Comparison of ENCODE assay signal across 24 mouse cellular contexts in the genomic region with DNA sequence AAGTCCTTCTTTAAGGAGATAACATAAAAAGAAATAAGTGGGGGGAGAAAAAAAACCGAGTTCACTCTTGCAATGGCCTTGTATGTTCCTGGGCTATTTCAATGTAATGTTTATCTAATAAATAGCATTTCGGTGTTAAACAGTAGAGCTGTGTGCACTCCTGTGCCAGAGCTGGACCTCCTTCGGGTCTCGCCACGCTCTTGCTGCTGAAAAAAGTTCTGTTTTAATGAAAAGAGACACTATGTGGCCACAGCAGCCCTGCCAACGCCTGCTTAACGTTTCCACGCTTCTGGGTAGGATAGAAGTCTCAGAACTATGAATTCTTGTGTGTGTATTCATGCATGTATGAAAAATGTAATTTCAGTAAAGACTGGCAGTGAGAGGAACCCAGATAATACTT. TPM values are rescaled to one million over a fixed set of nuclear protein-coding genes. Genes with fewer than 3 reads are reported as not detected.
A peak's percentile ranks its signal among the peaks of the same experiment; 100 is the strongest.
DNase-seq lines count a peak whose midpoint lies in the region; ATAC-seq lines count a peak whose summit lies in the region.
"Had no signal": no experiment of that assay in that cellular context is flagged by ENCODE, and none has a peak within 500 bp of the region (broad histone marks: within the 10 kb centered on the region; RNA-seq: fewer than 3 reads in every experiment).

No protein-coding gene starts in this region.

- no peak for ATAC-seq in intestine, embryonic 14.5 days (replicated peaks; ENCODE audit: low FRiP score, low TSS enrichment, low read depth)
- no peak for ATAC-seq in intestine, embryonic 16.5 days
- ATAC-seq in embryonic facial prominence, embryonic 15.5 days (ENCODE audit: insufficient number of reproducible peaks, low FRiP score, low TSS enrichment, low read depth) = no peak
- ATAC-seq in limb, embryonic 13.5 days (ENCODE audit: low FRiP score, low read depth) = peak; percentile 54; the same call in 1 of the 2 replicates
- no peak for ATAC-seq in midbrain, embryonic 16.5 days
- ATAC-seq: activated CD4-positive, CD25-positive, alpha-beta regulatory T cell, adult 4 months; CD4-positive, CD25-positive, alpha-beta regulatory T cell, adult 4 months; forebrain, embryonic 14.5 days; forebrain, postnatal 0 days; intestine, embryonic 15.5 days had no signal

- H3K4me3 ChIP-seq in intestine, embryonic 14.5 days (ENCODE audit: low read depth, low read length) = no peak overlapping the region
- no peak overlapping the region for H3K4me3 ChIP-seq in intestine, embryonic 16.5 days (ENCODE audit: low read length)
- H3K4me3 ChIP-seq in embryonic facial prominence, embryonic 15.5 days (replicated peaks) = no peak overlapping the region
- no peak overlapping the region for H3K4me3 ChIP-seq in limb, embryonic 13.5 days
- H3K4me3 ChIP-seq in midbrain, embryonic 16.5 days (ENCODE audit: low read depth, low read length) = no peak overlapping the region
- H3K4me3 ChIP-seq: embryonic facial prominence, embryonic 12.5 days; heart, adult 2 months; heart, embryonic 10.5 days; heart, embryonic 13.5 days; hindbrain, embryonic 12.5 days; hindbrain, embryonic 15.5 days; intestine, embryonic 15.5 days had no signal

- peaks cover 14% of the 10 kb centered on the region for H3K4me1 ChIP-seq in intestine, embryonic 14.5 days (replicated peaks; ENCODE audit: control insufficient read depth, insufficient read depth, low read length)
- no peaks in the 10 kb centered on the region for H3K4me1 ChIP-seq in intestine, embryonic 16.5 days (ENCODE audit: control insufficient read depth, insufficient read depth, low read length)
- 0 out of 2 replicates have a peak, but pooled peaks cover 8% of the 10 kb centered on the region for H3K4me1 ChIP-seq in embryonic facial prominence, embryonic 15.5 days
- peaks cover 30% of the 10 kb centered on the region for H3K4me1 ChIP-seq in limb, embryonic 13.5 days
- H3K4me1 ChIP-seq in midbrain, embryonic 16.5 days (ENCODE audit: control insufficient read depth, insufficient read depth, low read length) = no peaks in the 10 kb centered on the region
- H3K4me1 ChIP-seq: hindbrain, embryonic 12.5 days; hindbrain, embryonic 15.5 days; intestine, embryonic 15.5 days had no signal

- no peaks in the 10 kb centered on the region for H3K9me3 ChIP-seq in intestine, embryonic 14.5 days (ENCODE audit: control insufficient read depth, low read length)
- no peaks in the 10 kb centered on the region for H3K9me3 ChIP-seq in intestine, embryonic 16.5 days (ENCODE audit: control insufficient read depth, low read length)
- no peaks in the 10 kb centered on the region for H3K9me3 ChIP-seq in embryonic facial prominence, embryonic 15.5 days (replicated peaks)
- H3K9me3 ChIP-seq in limb, embryonic 13.5 days = peaks cover 6% of the 10 kb centered on the region; the same call in 1 of the 2 replicates
- no peaks in the 10 kb centered on the region for H3K9me3 ChIP-seq in midbrain, embryonic 16.5 days (replicated peaks; ENCODE audit: control insufficient read depth, low read length, poor library complexity, severe bottlenecking)
- H3K9me3 ChIP-seq: embryonic facial prominence, embryonic 12.5 days; heart, embryonic 10.5 days; hindbrain, embryonic 12.5 days; hindbrain, embryonic 15.5 days; intestine, embryonic 15.5 days had no signal

- no peaks in the 10 kb centered on the region for H3K36me3 ChIP-seq in intestine, embryonic 14.5 days (ENCODE audit: control insufficient read depth, insufficient read depth, low read length)
- no peaks in the 10 kb centered on the region for H3K36me3 ChIP-seq in intestine, embryonic 16.5 days (ENCODE audit: control insufficient read depth, insufficient read depth, low read length)
- no peaks in the 10 kb centered on the region for H3K36me3 ChIP-seq in embryonic facial prominence, embryonic 15.5 days
- H3K36me3 ChIP-seq in limb, embryonic 13.5 days = no peaks in the 10 kb centered on the region
- H3K36me3 ChIP-seq in midbrain, embryonic 16.5 days (ENCODE audit: control insufficient read depth, insufficient read depth, low read length) = no peaks in the 10 kb centered on the region
- H3K36me3 ChIP-seq: embryonic facial prominence, embryonic 12.5 days; heart, embryonic 10.5 days; heart, embryonic 13.5 days; hindbrain, embryonic 12.5 days; hindbrain, embryonic 15.5 days; intestine, embryonic 15.5 days had no signal

- H3K27ac ChIP-seq in intestine, embryonic 14.5 days (ENCODE audit: low read depth) = no peak overlapping the region
- H3K27ac ChIP-seq in intestine, embryonic 16.5 days (ENCODE audit: low read length) = no peak overlapping the region
- H3K27ac ChIP-seq in embryonic facial prominence, embryonic 15.5 days (replicated peaks) = 0 out of 2 replicates have a peak overlapping the region, but pooled peaks have one; percentile 11
- peak overlapping the region; percentile 58; the same call in 1 of the 2 replicates for H3K27ac ChIP-seq in limb, embryonic 13.5 days
- no peak overlapping the region for H3K27ac ChIP-seq in midbrain, embryonic 16.5 days (ENCODE audit: low read length)
- H3K27ac ChIP-seq: embryonic facial prominence, embryonic 12.5 days; heart, adult 2 months; heart, embryonic 10.5 days; heart, embryonic 13.5 days; hindbrain, embryonic 12.5 days; hindbrain, embryonic 15.5 days; intestine, embryonic 15.5 days had no signal

- H3K4me2 ChIP-seq in intestine, embryonic 14.5 days (ENCODE audit: low read length) = 0 out of 2 replicates have a peak overlapping the region, but pooled peaks have one; percentile 3
- no peak overlapping the region for H3K4me2 ChIP-seq in intestine, embryonic 16.5 days (ENCODE audit: low read depth, low read length)
- H3K4me2 ChIP-seq in embryonic facial prominence, embryonic 15.5 days (replicated peaks) = no peak overlapping the region
- H3K4me2 ChIP-seq in limb, embryonic 13.5 days (replicated peaks) = no peak overlapping the region
- no peak overlapping the region for H3K4me2 ChIP-seq in midbrain, embryonic 16.5 days (ENCODE audit: low read length)
- H3K4me2 ChIP-seq: embryonic facial prominence, embryonic 12.5 days; heart, embryonic 13.5 days; hindbrain, embryonic 12.5 days; hindbrain, embryonic 15.5 days; intestine, embryonic 15.5 days had no signal

- peak; percentile 49 for DNase-seq in intestine, embryonic 14.5 days (ENCODE audit: low spot score)
- no peak for DNase-seq in cerebellum, adult 11-12 months
- DNase-seq: adrenal gland, adult 8-10 months; adrenal gland, postnatal 25 days; cerebellum, adult 18-20 months; cerebellum, adult 9-10 months; cerebellum, postnatal 14 days; forebrain, postnatal 0 days; gastrocnemius, postnatal 25 days; heart, adult 2 months; heart, postnatal 14 days had no signal

- WGBS in intestine, embryonic 14.5 days = 50% methylated on average over 8 of the region's 8 CpGs
- 57% methylated on average over 8 of the region's 8 CpGs for WGBS in intestine, embryonic 16.5 days
- WGBS in embryonic facial prominence, embryonic 15.5 days = 58% methylated on average over 8 of the region's 8 CpGs
- whole genome bisulfite sequencing in limb, embryonic 13.5 days = 67% methylated on average over 8 of the region's 8 CpGs
- 86% methylated on average over 8 of the region's 8 CpGs for WGBS in midbrain, embryonic 16.5 days

- no peaks in the 10 kb centered on the region for H3K27me3 ChIP-seq in intestine, embryonic 14.5 days (replicated peaks; ENCODE audit: control insufficient read depth, insufficient read depth, low read length)
- no peaks in the 10 kb centered on the region for H3K27me3 ChIP-seq in intestine, embryonic 16.5 days (replicated peaks; ENCODE audit: control insufficient read depth, insufficient read depth, low read length)
- no peaks in the 10 kb centered on the region for H3K27me3 ChIP-seq in embryonic facial prominence, embryonic 15.5 days
- no peaks in the 10 kb centered on the region for H3K27me3 ChIP-seq in limb, embryonic 13.5 days
- H3K27me3 ChIP-seq in midbrain, embryonic 16.5 days (ENCODE audit: control insufficient read depth, insufficient read depth, low read depth, low read length) = no peaks in the 10 kb centered on the region
- H3K27me3 ChIP-seq: embryonic facial prominence, embryonic 12.5 days; heart, embryonic 13.5 days; hindbrain, embryonic 12.5 days; hindbrain, embryonic 15.5 days; intestine, embryonic 15.5 days had no signal

- H3K9ac ChIP-seq in intestine, embryonic 14.5 days (ENCODE audit: low read length) = no peak overlapping the region
- H3K9ac ChIP-seq in intestine, embryonic 16.5 days (ENCODE audit: low read depth, low read length) = no peak overlapping the region
- no peak overlapping the region for H3K9ac ChIP-seq in embryonic facial prominence, embryonic 15.5 days
- no peak overlapping the region for H3K9ac ChIP-seq in limb, embryonic 13.5 days
- no peak overlapping the region for H3K9ac ChIP-seq in midbrain, embryonic 16.5 days (ENCODE audit: low read depth, low read length)
- H3K9ac ChIP-seq: embryonic facial prominence, embryonic 12.5 days; forebrain, postnatal 0 days; heart, embryonic 13.5 days; hindbrain, embryonic 12.5 days; hindbrain, embryonic 15.5 days; intestine, embryonic 15.5 days had no signal

RNA-seq across cellular contexts. Expression of gene Prickle1, which starts 50.3 kb away (rescaled TPM):
- polyA plus RNA-seq in intestine, embryonic 14.5 days (2014; fragmentation: Nextera tagmentation; extraction: Ambion mirVana) = 31.0 and 33.4 TPM in 2 replicates
- 18.1 TPM in 2 replicates for polyA plus RNA-seq in intestine, embryonic 16.5 days (2015; fragmentation: Nextera tagmentation; extraction: Ambion mirVana)
- polyA plus RNA-seq in embryonic facial prominence, embryonic 15.5 days (2015; fragmentation: Nextera tagmentation; extraction: Ambion mirVana) = 40.2 TPM in 2 replicates
- polyA plus RNA-seq in limb, embryonic 13.5 days (2015; fragmentation: Nextera tagmentation; extraction: Ambion mirVana) = 56.8 and 57.2 TPM in 2 replicates
- polyA plus RNA-seq in midbrain, embryonic 16.5 days (2015; fragmentation: Nextera tagmentation; extraction: Ambion mirVana) = 13.5 and 14.0 TPM in 2 replicates

Comparison
In these comparisons a context has a peak if more than half of its experiments do, and no peak if none do; other contexts are left out.
1. H3K27ac ChIP-seq: peak in embryonic facial prominence, embryonic 15.5 days (single experiment) and limb, embryonic 13.5 days (single experiment); none in intestine, embryonic 14.5 days (single experiment), intestine, embryonic 16.5 days (single experiment) and midbrain, embryonic 16.5 days (single experiment).